Mouse (Mus musculus) left cerebral cortex, postnatal 36 days (tissue): ENCODE data around the gene Obscn. TPM values are rescaled to one million over a fixed set of nuclear protein-coding genes. Genes with fewer than 3 reads are reported as not detected.

Experiments used
- DNase-seq, 2 experiments: peaks; one replicate each; pipeline ENCODE4 v3.0.0; 2021 to 2022; ENCODE audit warnings: low spot score in 2 of 2, mixed read lengths in 1 of 2
- intact Hi-C: fragments of 180-260 bp; cut with DNase I; formaldehyde crosslinking; loops from one replicate; pipeline ENCODE4 v1.15.1; 2025
- total RNA-seq, 2 experiments: library from RNA; stranded (reverse); gene quantifications; 2 replicates each; pipeline ENCODE4 v1.2.3; 2021

Gene Obscn
- total RNA-seq, 2 experiments from 2014 or later = 2.4 to 2.7 TPM

DNA sequence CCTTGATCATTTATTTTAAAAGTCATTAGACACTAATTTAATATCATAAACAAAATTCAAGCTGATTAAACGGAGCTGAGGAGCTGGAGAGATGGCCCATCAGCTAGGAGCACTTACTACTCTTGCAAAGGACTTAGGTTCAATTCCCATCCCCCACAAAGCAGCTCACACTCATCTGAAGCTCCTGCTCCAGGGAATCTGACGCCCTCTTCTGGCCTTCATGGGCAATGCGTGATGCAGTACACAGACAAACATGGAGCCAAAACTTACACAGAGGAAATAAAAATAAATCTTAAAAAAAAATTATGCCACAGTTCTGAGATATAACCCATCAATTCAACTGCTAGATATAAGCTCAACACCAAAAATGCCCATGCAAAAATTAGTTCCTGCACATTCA is 15.5 kb upstream of the Obscn start:
- DNase-seq = no peak
- intact Hi-C loops = no loop called here

DNA sequence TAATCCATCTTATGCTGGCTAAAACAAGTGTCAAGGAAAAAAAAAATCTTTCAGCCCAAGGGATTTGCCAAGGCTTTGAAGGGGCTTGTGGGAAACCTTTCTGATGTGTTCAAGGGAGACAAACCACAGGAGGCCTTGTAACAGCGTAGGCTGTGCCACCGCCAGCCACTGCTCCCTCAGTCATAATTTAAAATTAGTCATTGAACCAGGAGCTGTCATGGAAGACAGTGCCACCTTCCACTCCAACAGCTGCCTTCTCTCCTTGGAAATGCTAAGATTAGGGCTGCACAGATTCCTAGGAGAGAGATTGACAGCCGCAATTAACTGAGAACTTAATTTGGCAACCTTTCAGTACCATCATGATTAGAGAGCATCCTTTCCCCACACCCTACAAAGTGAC is 13.1 kb upstream of the Obscn start:
- DNase-seq = no peak
- intact Hi-C loops = no loop called here

- no peak for DNase-seq
- intact Hi-C loops = no loop called here
These were observed 6.8 kb upstream of the Obscn start for GRCm38 (mm10) chr11:59142962-59143361.

DNA sequence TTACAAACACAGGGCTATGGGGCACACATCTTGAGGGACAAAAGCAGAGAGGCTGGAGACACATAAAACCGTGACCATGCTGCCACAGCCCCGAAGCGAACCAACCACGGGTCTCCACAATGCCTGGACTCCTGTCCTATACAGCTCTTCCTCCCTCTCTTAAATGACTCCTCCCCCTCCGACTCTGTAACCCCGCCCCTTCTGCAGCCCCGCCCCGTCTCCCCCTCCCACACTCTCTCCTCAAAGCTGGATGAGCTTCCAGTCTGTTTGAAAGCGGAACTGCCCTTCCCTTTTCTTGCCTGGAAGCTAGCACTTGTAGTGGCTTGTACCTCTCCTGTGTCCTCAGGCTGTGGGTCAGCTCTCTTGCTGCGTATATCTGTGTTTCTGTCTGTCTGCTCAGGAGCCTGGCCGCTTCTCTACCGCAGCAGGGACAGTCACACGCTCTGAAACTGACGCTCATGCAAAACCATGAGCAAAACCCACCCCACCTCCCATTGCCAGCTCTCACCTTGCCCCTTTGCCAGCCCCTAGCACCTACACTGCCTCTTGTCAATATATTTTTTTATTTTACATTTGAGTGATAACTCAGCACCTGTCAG is 5.7 kb upstream of the Obscn start:
- intact Hi-C loops = no loop called here
- no peak for DNase-seq

DNA sequence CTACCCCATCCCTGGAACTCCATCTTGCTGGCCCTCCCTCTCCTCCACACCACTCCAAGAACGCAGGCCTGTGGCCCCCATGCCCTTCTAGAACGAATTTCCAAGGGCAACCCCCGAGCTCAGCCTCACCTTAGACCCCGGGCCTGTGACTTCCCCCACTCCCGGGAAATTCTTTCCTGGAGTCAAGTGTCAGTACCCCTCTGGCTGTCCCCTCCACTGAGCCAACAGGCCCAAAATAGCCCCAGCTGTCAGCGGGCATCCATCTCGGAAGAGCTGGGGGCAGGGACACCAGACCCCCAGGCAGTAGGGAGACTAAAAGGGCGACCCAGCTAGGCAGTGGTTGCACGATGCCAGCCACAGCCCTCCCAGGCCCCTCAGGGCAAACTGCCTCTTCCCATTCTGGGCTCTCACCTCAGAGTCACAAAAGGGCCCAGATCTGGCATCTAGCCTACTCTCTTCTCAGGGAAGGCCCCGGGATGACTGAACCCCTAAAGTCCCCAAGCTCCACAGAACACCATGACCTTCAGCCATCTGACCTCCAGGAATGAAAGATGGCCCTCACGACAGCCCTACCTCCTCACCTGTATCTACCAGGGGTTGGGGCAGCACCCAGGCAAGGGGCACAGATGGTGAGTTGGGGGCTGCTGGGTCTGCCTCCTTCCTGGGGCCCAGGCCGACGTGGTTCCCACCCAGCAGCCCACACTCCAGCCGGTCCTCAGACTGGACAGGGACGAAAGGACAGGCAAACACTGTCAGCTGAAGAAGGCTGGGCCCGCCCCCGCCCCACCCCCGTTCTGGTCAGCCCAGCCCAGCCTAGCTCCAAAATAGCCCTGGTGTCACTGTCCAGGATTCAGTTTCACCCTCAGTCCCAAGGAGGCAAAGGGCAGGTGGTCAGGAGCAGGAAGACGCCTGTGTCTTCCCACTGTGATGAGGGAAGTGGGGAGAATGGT is 2.6 kb upstream of the Obscn start:
- no peak for DNase-seq
- intact Hi-C loops = no loop called here

DNA sequence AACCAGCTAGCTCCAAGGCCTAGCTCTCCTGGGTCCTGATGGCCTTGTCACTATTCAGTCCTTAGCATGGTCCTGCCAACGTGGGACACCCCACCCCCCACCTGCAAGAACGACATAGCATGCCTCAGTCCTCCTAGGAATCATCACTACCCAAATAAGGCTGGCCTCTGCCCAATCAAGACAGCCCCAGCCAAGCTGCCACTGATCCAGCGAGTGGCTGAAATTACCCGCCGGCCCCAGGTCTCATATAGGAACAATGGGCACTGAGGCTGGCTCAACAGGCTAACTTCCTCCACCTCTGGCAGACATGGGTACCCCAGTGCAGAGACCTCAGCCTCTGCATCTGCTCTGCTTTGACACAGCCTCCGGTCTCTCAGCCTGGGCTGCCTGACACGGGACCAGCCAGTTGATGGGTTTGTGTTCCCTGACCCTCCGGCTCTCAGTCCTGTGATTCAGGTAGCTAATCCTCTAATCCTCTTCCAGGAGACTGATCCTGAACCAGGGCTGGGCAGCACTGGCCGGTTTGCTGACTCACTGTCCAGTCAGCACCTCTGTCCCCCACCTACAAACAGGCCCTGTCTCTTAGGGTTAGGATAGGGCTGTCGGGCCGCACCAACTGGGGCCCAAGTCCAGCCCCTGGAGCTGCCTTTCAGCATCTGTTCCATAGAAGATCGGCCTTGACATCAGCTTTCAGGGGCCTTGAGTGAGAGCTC is 948 bp upstream of the Obscn start:
- no peak for DNase-seq
- intact Hi-C loops = no loop called here

GRCm38 (mm10) chr11:59135051-59135820 is 966 bp downstream of the Obscn start:
- intact Hi-C loops = no loop called here

GRCm38 (mm10) chr11:59134373-59134997 is 1.7 kb downstream of the Obscn start:
- DNase-seq = no peak
- intact Hi-C loops = no loop called here

More at GRCm38 (mm10) chr11:59135051-59135820, 966 bp downstream of the Obscn start:
- no peak for DNase-seq

- intact Hi-C loops = no loop called here
- no peak for DNase-seq
These were observed 4.1 kb downstream of the Obscn start for GRCm38 (mm10) chr11:59132065-59132464.

DNA sequence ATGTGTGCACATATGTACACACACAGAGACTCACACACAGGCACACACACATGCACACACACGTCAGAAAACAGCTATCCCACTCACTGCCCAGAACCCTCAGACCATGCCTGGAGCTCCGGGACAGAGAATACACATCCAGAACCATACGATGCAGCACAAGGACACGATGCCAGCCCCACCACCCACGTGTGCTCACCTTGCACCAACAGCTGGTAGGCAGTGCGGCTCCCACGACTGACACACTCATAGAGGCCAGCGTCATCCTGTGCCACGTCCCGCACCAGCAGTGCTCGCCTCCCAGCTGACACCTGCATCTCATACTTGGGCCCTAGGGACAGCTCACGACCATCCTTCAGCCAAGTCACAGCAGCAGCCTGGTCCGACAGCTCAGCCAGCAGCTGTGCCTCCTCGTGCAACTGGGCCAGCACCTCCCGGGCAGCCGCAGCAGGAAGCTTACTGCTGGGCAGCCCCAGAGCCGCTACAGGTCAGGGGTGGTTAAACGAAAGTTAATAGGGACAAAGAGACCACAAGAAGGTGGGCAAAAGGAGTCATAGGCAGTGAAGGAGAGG is 4.8 kb downstream of the Obscn start:
- intact Hi-C loops = no loop called here
- DNase-seq = no peak

DNA sequence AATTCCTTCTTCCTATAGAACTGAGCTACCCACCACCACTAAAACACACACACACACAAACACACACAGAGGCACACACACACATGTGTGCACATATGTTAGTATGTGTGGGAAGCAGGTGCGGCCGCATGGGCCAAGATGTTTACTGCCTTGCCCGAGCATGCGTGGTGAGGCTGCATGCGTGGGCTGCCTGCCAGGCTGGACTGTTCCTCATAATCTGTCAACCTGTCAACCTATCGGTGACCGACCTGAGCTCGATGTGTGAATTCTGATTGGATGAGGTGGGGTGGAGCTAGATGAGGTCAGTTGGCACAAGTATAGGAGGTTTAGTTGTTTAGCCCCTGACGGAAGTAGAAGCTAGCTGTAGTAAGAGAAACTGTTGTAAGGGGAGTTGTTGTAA is 5.4 kb downstream of the Obscn start:
- intact Hi-C loops = no loop called here
- no peak for DNase-seq

DNA sequence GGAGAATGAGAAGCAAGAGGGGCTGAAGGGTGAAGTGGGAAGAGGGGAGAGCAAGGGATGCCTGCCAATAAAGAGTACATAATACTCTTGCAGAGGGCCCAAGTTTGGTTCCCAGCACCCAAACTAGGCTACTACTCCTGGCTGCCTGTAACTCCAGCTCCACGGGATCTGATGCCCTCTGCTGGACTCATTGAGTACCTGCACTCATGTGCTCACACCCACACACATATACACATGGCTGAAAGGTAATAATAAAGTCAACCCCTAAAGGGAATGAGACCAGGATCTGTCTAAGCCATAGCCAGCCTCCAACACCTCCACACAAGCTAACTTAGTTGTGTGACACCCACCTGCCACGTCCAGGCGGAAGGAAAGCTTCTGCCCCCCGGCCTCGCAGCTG is 30.3 kb downstream of the Obscn start:
- intact Hi-C loops = no loop called here

DNA sequence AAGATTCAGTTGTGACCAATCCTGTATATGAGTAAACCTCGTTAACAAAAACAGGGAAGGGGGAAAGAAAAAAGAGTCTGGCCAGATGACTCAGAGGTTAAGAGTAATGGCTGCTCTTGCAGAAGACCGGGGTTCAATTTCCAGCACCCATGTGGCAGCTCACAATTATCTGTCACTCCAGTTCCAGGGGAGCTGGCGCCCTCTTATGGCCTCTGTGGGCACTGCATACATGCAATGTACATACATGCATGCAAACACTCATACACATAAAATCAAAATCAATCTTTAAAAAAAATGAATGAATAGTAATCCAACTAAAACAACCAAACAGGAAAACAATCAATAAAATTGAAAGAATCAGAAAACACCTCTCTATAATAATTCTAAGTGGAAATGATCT is 33.9 kb downstream of the Obscn start:
- no peak for DNase-seq
- intact Hi-C loops = no loop called here

More for the DNA sequence above, 30.3 kb downstream of the Obscn start:
- DNase-seq = no peak

DNA sequence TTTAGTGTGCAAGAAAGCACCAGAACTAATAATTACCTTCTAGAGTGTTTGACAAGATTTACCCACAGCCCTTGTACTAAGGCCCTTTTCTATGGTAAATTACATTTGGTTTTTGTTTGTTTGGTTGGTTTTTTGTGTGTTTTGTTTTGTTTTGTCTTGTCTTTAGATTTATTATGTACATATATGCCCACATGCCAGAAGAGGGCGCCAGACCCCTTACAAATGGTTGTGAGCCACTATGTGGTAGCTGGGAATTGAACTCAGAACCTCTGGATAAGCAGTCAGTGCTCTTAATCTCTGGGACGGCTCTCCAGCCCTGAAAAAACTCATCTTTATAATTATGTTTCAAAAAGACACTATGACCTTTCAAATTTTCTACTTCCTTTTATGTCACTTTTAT is 37.9 kb downstream of the Obscn start:
- intact Hi-C loops = loop anchor here (5.0 kb wide), 1 partner anchor 84 kb away; the partner anchor contains the start of gene Gjc2
- no peak for DNase-seq

- intact Hi-C loops = loop anchor here (5.0 kb wide), 1 partner anchor 85 kb away; the partner anchor contains the start of gene Gjc2
- no peak for DNase-seq
These were observed 38.4 kb downstream of the Obscn start for GRCm38 (mm10) chr11:59097770-59098169.

DNA sequence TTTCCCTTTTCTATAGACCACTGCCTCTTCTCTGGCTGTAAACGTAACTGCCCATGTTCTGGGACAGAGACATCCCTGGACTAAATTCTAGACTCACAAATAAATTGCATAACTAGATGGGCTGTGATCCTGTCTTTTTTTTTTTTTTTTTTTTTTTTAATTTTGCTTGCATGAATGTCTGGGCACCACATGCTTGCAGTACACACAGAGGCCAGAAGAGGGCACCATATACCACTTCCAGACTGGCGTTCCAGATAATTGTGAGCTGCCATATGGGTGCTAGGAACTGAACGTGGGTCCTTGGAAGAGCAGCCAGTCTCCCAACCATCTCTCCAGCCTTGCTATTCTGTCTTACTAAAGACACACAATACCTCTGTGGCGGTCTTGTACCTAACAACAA is 42.0 kb downstream of the Obscn start:
- DNase-seq = no peak
- intact Hi-C loops = no loop called here

DNA sequence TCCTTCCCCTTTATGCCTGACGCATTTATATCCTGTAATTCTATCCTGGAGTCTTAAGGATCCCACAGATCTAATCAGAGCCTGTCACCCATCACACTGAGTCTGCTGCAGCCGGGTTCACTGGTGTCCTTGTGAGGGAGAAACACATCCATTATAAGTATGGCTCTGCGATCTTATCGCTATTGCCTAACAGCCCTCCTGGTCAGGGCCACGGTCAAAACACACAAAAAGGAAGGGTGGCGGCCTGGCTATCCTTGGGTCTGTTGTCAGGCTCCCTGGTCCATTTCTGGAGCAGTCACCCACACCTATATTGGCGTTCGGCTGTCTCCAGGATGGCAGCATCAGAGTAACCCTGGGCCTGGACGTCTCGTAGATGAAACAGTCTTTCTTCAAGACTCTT is 48.6 kb downstream of the Obscn start:
- intact Hi-C loops = no loop called here
- DNase-seq = no peak

GRCm38 (mm10) chr11:59085200-59085599 is 51.0 kb downstream of the Obscn start:
- no peak for DNase-seq
- intact Hi-C loops = no loop called here

DNA sequence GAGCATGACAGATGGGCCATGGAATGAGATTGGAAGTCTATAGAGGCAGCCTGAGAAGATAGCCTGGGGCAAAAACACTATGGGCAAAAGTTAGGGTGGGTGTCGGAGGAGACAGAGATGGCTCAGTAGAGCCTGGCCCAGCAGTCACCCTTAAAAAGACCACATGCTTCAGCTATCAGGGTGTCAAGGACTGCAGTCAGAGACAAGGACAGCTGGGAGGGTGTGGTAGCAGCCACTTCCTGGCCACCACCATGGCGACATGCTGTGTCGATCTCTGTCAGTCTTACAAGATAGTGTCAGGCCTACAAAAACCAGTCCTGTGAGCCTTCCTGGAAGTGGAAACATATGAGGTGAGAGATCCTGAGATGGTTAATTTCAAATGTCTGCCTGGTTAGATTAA is 53.1 kb downstream of the Obscn start:
- no peak for DNase-seq
- intact Hi-C loops = no loop called here
